Mouse (Mus musculus) C2C12 (cell line): ENCODE measurements around the gene Heg1. TPM values are rescaled to one million over a fixed set of nuclear protein-coding genes. Genes with fewer than 3 reads are reported as not detected.

ENCODE experiments used
- H3K27me3 ChIP-seq: one replicate; pipeline ENCODE4 v1.6.1; 2011; ENCODE audit not compliant: control insufficient read depth, insufficient read depth, insufficient read length
- H3K36me3 ChIP-seq: one replicate; pipeline ENCODE4 v1.6.1; 2011; ENCODE audit not compliant: control insufficient read depth, insufficient read depth
- H3K4me3 ChIP-seq: one replicate; pipeline ENCODE4 v1.5.1; 2011; ENCODE audit warnings: mild to moderate bottlenecking, control low read depth; ENCODE audit not compliant: poor library complexity, insufficient read depth, severe bottlenecking
- H3K79me2 ChIP-seq: one replicate; pipeline ENCODE4 v1.6.1; 2011; ENCODE audit not compliant: control insufficient read depth, insufficient read depth
- H3K79me3 ChIP-seq: one replicate; pipeline ENCODE4 v1.6.1; 2011; ENCODE audit warnings: low read depth, control low read depth
- H3ac ChIP-seq: one replicate; pipeline ENCODE3; 2011; ENCODE audit warnings: low read depth; ENCODE audit not compliant: control insufficient read depth, insufficient read length
- CEBPB ChIP-seq: IDR thresholded peaks from one replicate; pipeline ENCODE4 v1.6.1; 2011; ENCODE audit warnings: low read depth, mild to moderate bottlenecking, control low read depth, moderate library complexity
- CTCF ChIP-seq: IDR thresholded peaks from one replicate; pipeline ENCODE4 v1.5.1; 2011; ENCODE audit not compliant: control insufficient read depth, insufficient read depth, insufficient read length
- FOSL1 ChIP-seq: IDR thresholded peaks from one replicate; pipeline ENCODE4 v1.8.0; 2011; ENCODE audit warnings: mild to moderate bottlenecking, low read length; ENCODE audit not compliant: poor library complexity, insufficient read depth, severe bottlenecking
- MAX ChIP-seq: IDR thresholded peaks from one replicate; pipeline ENCODE4 v1.6.1; 2011; ENCODE audit warnings: mild to moderate bottlenecking, control low read depth
- MYOD1 ChIP-seq: IDR thresholded peaks from one replicate; pipeline ENCODE4 v1.6.1; 2011; ENCODE audit warnings: low read depth; ENCODE audit not compliant: control insufficient read depth, insufficient read length
- MYOG ChIP-seq: IDR thresholded peaks from one replicate; pipeline ENCODE4 v1.6.1; 2011; ENCODE audit not compliant: control insufficient read depth, insufficient read length; ENCODE audit errors: extremely low read depth
- USF1 ChIP-seq: IDR thresholded peaks from one replicate; pipeline ENCODE4 v1.6.1; 2011; ENCODE audit warnings: low read depth, mild to moderate bottlenecking, control low read depth, moderate library complexity
- polyA plus RNA-seq: library from polyadenylated mRNA; unstranded; fragments of >200 nt; fragmentation: generic; extraction: Trizol; gene quantifications from one replicate; pipeline ENCODE4 v1.2.1, GENCODE M21; 2012; ENCODE audit warnings: missing spikeins

Heg1 gene
- polyA plus RNA-seq, 1 experiment = 4.4 TPM

DNA sequence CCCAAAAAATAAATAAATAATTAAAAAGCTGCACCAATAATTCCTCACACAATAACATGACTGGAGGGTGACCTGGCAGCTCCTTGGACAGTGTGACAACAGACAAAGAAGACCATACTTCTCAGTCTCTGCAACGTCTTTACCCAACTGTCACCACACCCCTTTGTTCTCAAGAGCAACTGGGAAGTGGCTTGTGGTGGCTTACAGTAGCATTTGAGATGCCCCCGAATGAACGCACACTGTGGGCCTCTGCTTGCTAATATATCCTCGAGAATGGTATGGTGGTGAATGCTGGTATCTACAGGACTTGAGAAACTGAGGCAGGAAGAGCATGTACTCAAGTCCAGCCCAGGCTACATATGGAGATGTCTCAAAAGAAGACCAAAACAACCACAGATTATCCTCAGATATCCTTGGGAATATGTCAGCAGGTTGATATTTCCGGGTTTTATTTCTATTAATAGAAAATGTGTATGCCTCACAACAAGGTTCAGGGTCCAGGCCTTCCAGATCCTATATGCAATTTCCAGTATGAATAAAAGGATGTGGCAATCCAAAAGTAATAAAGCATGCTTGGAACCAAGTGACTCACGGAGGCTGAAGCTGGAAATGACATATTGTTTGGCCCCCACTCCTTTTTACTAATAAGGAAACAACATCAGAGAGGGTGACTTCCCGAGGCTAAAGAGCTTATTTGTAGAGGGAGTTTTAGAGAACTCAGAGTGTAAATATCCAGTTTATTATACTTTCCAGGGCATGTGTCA lies 92.8 kb downstream of the Heg1 start:
- no peaks in the 10 kb centered on the region for H3K79me3 ChIP-seq
- no peaks in the 10 kb centered on the region for H3K27me3 ChIP-seq
- H3K79me2 ChIP-seq = no peaks in the 10 kb centered on the region
- no peak overlapping the region for H3ac ChIP-seq
- peak; percentile 80 for TF ChIP-seq CEBPB
- TF ChIP-seq MYOD1 = no peak
- H3K36me3 ChIP-seq = no peaks in the 10 kb centered on the region
- no peak overlapping the region for H3K4me3 ChIP-seq

DNA sequence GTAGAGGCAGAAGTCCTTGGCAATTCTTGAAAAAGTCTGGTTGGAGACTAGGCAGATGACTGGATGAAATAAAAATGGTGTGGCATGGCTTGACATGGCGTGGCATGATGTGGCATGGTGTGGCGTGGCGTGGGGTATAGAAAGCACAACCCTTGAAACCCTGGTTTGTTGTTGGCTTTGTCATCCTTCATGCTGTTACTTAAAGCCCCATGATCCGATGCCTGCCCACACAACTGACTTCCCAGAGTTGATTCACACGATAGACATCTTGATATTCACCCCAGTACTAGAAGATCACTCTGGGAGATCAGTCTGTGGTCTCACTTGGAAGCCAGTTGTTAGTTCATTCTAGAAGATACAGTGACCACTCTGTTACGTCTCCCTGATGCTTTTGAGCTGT lies 93.4 kb downstream of the Heg1 start:
- TF ChIP-seq FOSL1 (no peak), MYOG (no peak), MAX (no peak), CEBPB (no peak)
- no peaks in the 10 kb centered on the region for H3K79me3 ChIP-seq
- no peaks in the 10 kb centered on the region for H3K36me3 ChIP-seq
- no peaks in the 10 kb centered on the region for H3K27me3 ChIP-seq
- no peak overlapping the region for H3K4me3 ChIP-seq
- H3K79me2 ChIP-seq = no peaks in the 10 kb centered on the region
- no peak overlapping the region for H3ac ChIP-seq

DNA sequence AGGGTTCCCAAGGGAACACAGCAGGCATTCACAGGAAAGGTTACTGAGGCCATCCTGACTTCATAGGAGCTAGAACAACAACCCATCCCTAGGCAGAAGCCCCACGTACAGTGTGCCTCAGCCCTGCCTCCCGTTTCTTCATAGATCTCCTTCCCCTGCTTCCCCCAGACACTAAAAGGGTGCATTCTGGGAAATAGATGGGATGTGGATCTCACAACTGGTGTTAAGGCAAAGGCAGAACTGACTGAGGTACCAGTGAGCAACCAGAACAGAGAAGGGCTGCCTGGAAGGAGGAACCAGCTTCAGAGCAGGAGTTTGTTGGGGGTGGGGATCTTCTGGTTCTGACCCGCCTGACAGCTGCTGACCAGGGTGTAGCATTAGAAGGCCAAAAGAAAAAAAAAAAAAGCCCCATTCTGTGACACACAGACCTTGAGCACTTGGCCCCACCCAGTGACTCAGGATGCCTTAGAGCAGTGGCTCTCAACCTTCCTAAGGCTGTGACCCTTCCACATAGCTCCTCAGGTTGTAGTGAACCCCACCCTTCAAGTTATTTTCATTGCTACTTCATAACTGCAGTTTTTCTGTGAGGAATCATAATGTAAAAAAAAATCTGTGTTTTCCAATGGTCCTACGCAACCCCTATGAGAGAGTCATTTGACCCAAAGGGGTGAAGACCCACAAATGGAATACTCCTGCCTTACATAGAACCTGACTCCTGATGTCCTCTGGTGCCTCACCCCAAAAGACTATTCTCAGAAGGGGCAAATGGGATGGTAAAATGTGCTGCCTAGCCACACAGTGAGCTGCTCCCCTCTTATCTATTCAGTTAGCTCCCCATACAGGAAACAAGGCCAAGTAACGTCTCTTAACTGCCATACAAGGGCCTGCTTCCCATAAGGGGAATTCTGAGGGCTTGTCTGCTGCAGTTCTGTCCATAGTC lies 97.9 kb downstream of the Heg1 start:
- no peaks in the 10 kb centered on the region for H3K79me3 ChIP-seq
- H3K4me3 ChIP-seq = no peak overlapping the region
- H3K36me3 ChIP-seq = no peaks in the 10 kb centered on the region
- no peaks in the 10 kb centered on the region for H3K79me2 ChIP-seq
- TF ChIP-seq MYOG = no peak
- TF ChIP-seq MYOD1 = no peak
- no peak for TF ChIP-seq MAX
- no peak overlapping the region for H3ac ChIP-seq
- no peaks in the 10 kb centered on the region for H3K27me3 ChIP-seq

DNA sequence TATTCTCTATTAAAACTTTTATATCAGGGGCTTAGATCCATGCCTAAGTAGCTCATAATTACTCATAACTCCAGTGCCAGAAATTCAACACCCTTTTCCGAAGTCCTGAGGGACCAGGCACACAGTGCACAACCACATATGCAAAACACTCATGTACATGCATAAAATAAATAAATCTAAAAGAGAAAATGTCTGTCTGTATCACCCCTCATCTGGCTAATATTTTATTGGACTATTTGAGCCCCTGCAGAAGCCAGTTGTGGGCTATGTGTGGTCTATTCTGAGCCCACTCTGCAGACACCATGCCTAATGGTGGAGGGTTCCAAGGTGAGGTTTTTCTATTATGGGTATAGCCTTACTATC lies 98.5 kb downstream of the Heg1 start:
- no peak overlapping the region for H3ac ChIP-seq
- no peaks in the 10 kb centered on the region for H3K79me2 ChIP-seq
- H3K79me3 ChIP-seq = no peaks in the 10 kb centered on the region
- TF ChIP-seq FOSL1 (no peak), MYOD1 (no peak), CEBPB (no peak), USF1 (no peak), MAX (no peak), CTCF (no peak), MYOG (no peak)
- no peaks in the 10 kb centered on the region for H3K36me3 ChIP-seq
- no peaks in the 10 kb centered on the region for H3K27me3 ChIP-seq
- no peak overlapping the region for H3K4me3 ChIP-seq

DNA sequence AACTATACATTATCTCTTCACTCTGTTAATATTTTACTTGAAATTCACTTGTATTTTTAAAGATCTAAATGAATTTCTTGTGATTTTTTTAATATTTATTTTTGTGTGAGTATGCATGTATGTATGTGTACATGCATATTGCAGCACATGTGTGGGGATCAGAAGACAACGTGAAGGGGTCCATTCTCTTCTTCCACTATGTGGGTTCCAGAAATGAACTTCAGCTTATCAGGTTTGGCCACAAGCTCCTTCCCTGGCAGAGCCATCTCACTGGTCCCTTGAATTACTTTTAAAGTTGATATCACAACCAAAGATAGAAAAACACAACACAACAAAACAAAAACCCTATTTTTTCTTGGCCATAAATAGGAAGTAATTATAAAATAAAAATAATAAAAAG lies 100.4 kb downstream of the Heg1 start:
- Histone ChIP-seq H3K79me2 (no peaks in the 10 kb centered on the region), H3K4me3 (no peak overlapping the region), H3K36me3 (no peaks in the 10 kb centered on the region), H3K79me3 (no peaks in the 10 kb centered on the region), H3ac (no peak overlapping the region), H3K27me3 (no peaks in the 10 kb centered on the region)
- no peak for TF ChIP-seq MYOD1
- no peak for TF ChIP-seq FOSL1
- TF ChIP-seq CTCF = no peak
- no peak for TF ChIP-seq CEBPB
- no peak for TF ChIP-seq MYOG
- no peak for TF ChIP-seq USF1
- no peak for TF ChIP-seq MAX
